Mouse (Mus musculus): ENCODE measurements around the gene Lpin1. TPM values are rescaled to one million over a fixed set of nuclear protein-coding genes. Genes with fewer than 3 reads are reported as not detected.

Lpin1 gene
- total and polyA plus RNA-seq, 2 experiments from 2014 or later: 8.4 to 15.4 TPM

DNA sequence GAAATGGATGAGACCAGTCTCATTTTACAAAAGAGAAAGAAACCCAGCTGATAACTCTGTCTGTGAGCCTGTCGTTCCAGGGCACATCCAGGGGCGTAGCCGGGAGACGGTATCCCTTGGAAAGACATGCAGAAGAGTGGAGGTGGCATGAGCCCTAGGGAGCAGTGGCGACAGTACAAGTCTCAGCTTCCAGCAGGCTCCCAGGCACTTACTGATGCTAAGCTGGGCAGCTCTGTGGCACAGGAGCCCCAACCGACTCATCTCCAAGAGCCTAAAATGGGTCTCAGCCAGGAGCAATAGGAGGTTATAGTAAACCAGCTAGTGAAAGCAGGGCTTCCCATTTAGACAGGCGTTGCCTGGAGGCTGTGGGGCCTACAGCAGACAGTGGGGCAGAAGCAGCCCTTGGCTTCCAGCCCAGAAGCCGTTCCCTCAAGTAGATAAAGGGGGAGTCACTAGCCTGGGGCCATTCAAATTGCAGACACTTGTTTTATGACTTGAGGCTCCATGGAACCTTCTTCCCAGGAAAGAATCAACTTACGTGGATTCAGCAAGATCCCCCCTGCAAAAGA, 33.0 kb downstream of the Lpin1 start:
- Histone ChIP-seq H3K4me2 (ENCODE audit: low read depth) (no peak overlapping the region), H3K27me3 (ENCODE audit: insufficient read depth, low read length) (no peaks in the 10 kb centered on the region), H3K4me3 (ENCODE audit: low read depth, low read length) (no peak overlapping the region), H3K27ac (ENCODE audit: low read depth, low read length) (no peak overlapping the region), H3K9ac (no peak overlapping the region), H3K4me1 (ENCODE audit: insufficient read depth) (no peaks in the 10 kb centered on the region), H3K9me3 (ENCODE audit: low read length) (no peaks in the 10 kb centered on the region), H3K36me3 (ENCODE audit: insufficient read depth) (peaks cover 58% of the 10 kb centered on the region)
- no peak for TF ChIP-seq CTCF (IDR thresholded peaks at IDR 0.05; ENCODE audit: low read depth)
- ATAC-seq (peak; percentile 51), DNase-seq (no peak)
- WGBS: 41% methylated on average over 9 of the region's 9 CpGs

DNA sequence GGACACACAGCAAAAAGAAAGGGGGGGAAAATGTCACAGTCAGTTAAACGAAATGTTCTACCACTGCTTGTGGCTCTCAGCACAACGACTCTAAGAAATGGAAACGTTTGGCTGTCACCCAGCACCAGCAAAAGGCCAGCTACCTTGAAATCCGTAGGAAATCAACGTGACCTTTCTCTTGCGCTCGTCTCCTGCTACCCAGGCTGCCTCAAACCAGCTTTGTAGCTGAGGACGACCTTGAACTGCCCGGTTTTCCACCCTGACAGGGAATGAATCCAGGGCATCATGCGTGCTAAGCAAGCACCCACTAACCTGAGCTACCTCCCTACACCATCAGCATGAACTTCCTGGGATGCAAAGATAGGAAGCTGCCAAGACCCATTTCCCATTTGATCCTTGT, 39.5 kb downstream of the Lpin1 start:
- 90% methylated on average over 10 of the region's 10 CpGs for WGBS
- peaks cover 62% of the 10 kb centered on the region for H3K36me3 ChIP-seq (ENCODE audit: insufficient read depth)

DNA sequence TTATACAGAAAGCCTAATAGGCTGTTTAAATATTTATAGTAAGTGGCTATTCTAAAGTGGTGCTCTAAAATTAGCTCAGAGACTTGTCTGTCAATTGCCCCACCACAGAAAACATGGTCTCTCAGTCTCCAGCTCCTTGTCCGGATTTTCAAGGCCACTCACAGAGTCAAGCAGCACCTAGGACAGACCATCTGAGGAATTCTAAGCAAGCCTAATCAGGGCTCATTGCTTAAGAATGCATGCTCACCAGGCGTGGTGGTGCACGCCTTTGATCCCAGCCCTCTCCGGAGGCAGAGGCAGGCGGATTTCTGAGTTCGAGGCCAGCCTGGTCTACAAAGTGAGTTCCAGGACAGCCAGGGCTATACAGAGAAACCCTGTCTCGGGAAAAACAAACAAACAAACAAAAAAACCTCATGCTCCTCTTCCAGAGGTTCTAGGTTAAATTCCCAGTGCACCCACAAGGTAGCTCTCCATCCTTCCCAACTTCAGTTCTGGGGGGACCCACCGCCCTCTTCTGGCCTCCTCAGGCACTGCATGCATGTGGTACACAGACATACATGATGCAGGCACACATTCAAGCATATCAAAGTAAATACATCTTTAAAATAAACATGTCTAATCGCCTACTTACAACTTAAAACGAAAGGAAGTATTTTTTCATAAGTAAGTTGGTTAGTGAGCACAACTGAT, 40.2 kb downstream of the Lpin1 start:
- TF ChIP-seq CTCF (IDR thresholded peaks at IDR 0.05; ENCODE audit: low read depth): peak; percentile 45
- Histone ChIP-seq H3K4me2 (ENCODE audit: low read depth) (no peak overlapping the region), H3K9ac (no peak overlapping the region), H3K27ac (ENCODE audit: low read depth, low read length) (no peak overlapping the region), H3K27me3 (ENCODE audit: insufficient read depth, low read length) (no peaks in the 10 kb centered on the region), H3K4me3 (ENCODE audit: low read depth, low read length) (no peak overlapping the region), H3K36me3 (ENCODE audit: insufficient read depth) (peaks cover 60% of the 10 kb centered on the region), H3K4me1 (ENCODE audit: insufficient read depth) (no peaks in the 10 kb centered on the region), H3K9me3 (ENCODE audit: low read length) (no peaks in the 10 kb centered on the region)
- WGBS: 90% methylated on average over 10 of the region's 10 CpGs
- DNase-seq: no peak
- no peak for ATAC-seq

More for the DNA sequence above, 39.5 kb downstream of the Lpin1 start:
- Histone ChIP-seq H3K9me3 (ENCODE audit: low read length) (no peaks in the 10 kb centered on the region), H3K27ac (ENCODE audit: low read depth, low read length) (no peak overlapping the region), H3K4me2 (ENCODE audit: low read depth) (no peak overlapping the region), H3K4me3 (ENCODE audit: low read depth, low read length) (no peak overlapping the region), H3K27me3 (ENCODE audit: insufficient read depth, low read length) (no peaks in the 10 kb centered on the region), H3K9ac (no peak overlapping the region), H3K4me1 (ENCODE audit: insufficient read depth) (no peaks in the 10 kb centered on the region)
- ATAC-seq: no peak
- no peak for DNase-seq
- no peak for TF ChIP-seq CTCF (IDR thresholded peaks at IDR 0.05; ENCODE audit: low read depth)

DNA sequence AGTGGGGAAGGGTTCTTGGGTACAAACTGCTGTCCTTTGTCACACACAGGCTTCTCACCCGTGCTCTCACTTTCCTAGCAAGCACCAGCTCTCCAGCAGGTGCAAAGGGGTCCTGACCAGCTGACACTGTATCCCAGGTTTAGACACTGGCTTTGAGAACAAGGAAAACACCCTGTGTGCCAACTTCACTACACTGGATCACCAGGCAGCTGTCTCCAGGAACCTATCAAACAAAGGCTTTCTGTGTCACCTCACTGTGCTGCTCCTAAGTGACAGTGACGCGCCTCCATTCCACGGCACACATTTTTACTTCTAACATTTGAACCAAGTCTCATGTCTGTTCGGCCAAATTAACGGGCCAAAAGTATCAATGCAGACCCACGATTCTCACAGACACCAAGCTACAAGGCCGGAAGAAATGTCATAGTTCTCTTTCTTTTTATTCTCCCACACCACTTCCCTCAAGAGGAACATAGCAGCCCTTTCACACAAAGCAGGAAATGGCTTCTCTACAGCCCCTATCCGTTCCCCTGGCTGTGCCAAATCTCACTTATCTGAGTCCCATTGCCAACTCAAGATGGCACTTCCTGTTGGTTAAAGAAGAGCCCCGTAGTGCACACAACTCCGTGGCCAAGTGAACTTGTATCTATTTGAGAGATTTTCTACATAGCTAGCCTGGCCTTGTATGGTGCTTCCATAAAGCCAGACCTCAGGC, 41.7 kb downstream of the Lpin1 start:
- Histone ChIP-seq H3K27me3 (ENCODE audit: insufficient read depth, low read length) (no peaks in the 10 kb centered on the region), H3K4me2 (ENCODE audit: low read depth) (no peak overlapping the region), H3K36me3 (ENCODE audit: insufficient read depth) (peaks cover 68% of the 10 kb centered on the region), H3K9ac (no peak overlapping the region), H3K4me3 (ENCODE audit: low read depth, low read length) (no peak overlapping the region), H3K9me3 (ENCODE audit: low read length) (no peaks in the 10 kb centered on the region), H3K27ac (ENCODE audit: low read depth, low read length) (no peak overlapping the region), H3K4me1 (ENCODE audit: insufficient read depth) (no peaks in the 10 kb centered on the region)
- 57% methylated on average over 11 of the region's 11 CpGs for WGBS
- no peak for TF ChIP-seq CTCF (IDR thresholded peaks at IDR 0.05; ENCODE audit: low read depth)
- ATAC-seq: peak; percentile 46
- DNase-seq: no peak

DNA sequence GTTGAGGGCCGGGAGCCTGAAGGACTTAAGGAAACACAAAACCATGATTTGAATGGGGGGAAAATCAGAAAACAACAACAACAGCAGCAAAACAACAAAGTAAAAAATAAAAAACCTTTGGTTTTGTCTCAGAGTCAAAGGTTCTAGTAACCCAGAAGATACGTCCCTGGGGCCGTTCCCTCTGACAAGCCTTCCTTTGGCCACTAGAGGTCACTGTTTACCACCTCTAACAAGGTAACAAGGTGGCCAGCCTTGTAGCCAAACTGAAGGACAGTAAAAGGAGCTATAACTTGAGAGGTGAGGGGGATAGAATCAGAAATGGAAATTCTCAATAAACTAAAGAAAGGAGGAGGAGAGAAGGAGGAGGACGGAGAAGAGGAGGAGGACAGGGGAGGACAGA, 42.3 kb downstream of the Lpin1 start:
- Histone ChIP-seq H3K27me3 (ENCODE audit: insufficient read depth, low read length) (no peaks in the 10 kb centered on the region), H3K9me3 (ENCODE audit: low read length) (no peaks in the 10 kb centered on the region), H3K4me1 (ENCODE audit: insufficient read depth) (no peaks in the 10 kb centered on the region), H3K36me3 (ENCODE audit: insufficient read depth) (peaks cover 69% of the 10 kb centered on the region), H3K27ac (ENCODE audit: low read depth, low read length) (no peak overlapping the region), H3K4me3 (ENCODE audit: low read depth, low read length) (no peak overlapping the region), H3K4me2 (ENCODE audit: low read depth) (no peak overlapping the region), H3K9ac (no peak overlapping the region)
- peak; percentile 87 for TF ChIP-seq CTCF (IDR thresholded peaks at IDR 0.05; ENCODE audit: low read depth)
- WGBS: 29% methylated on average over 4 of the region's 4 CpGs
- DNase-seq (peak; percentile 79), ATAC-seq (peak; percentile 80)

DNA sequence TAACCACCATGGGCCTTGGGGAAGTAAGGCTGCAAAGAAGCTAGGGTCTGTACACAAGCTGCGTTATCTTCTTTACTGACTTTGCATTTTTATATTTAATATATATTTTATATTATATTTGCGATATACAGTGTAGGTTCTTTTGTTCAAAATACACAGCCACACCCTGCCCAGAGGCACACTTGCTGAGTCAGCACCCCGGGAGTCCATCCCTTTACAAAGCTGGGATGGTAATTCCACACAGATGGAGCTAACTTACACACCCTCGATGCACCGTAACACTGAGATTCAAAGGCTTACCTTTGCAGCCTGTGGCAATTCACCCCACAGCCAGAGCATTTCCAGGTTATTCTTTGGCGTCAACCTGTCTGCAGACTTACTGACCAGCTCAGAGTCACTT, 42.7 kb downstream of the Lpin1 start:
- H3K36me3 ChIP-seq (ENCODE audit: insufficient read depth): peaks cover 69% of the 10 kb centered on the region
- H3K4me1 ChIP-seq (ENCODE audit: insufficient read depth): no peaks in the 10 kb centered on the region
- H3K4me2 ChIP-seq (ENCODE audit: low read depth): no peak overlapping the region
- no peak overlapping the region for H3K9ac ChIP-seq
- no peak overlapping the region for H3K27ac ChIP-seq (ENCODE audit: low read depth, low read length)
- ATAC-seq (no peak), DNase-seq (no peak)
- no peak overlapping the region for H3K4me3 ChIP-seq (ENCODE audit: low read depth, low read length)
- 86% methylated on average over 6 of the region's 6 CpGs for WGBS
- no peaks in the 10 kb centered on the region for H3K27me3 ChIP-seq (ENCODE audit: insufficient read depth, low read length)
- H3K9me3 ChIP-seq (ENCODE audit: low read length): no peaks in the 10 kb centered on the region
- TF ChIP-seq CTCF (IDR thresholded peaks at IDR 0.05; ENCODE audit: low read depth): no peak

DNA sequence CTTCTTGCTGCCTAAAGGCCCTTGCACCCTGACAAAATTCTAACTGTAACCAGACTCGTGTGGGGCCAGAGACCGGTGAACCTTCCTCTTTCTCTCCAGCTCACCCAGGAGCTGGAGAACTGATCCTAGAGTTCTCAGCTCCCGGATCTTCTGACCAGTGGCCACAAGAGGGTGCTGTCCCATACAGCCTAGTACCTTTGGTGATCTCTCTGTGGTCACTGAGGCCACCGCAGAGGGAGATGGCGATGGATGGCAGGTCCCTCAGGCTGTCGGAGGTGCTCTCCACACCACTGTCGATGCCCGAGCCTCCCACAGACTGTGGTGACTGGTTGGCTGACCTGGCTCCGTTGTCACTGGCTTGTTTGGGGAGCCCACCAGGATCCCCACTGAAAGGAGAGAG, 47.3 kb downstream of the Lpin1 start:
- peak; percentile 25; the same call in 1 of the 2 replicates for ATAC-seq
- Histone ChIP-seq H3K27me3 (ENCODE audit: insufficient read depth, low read length) (no peaks in the 10 kb centered on the region), H3K9ac (no peak overlapping the region), H3K9me3 (ENCODE audit: low read length) (no peaks in the 10 kb centered on the region), H3K4me3 (ENCODE audit: low read depth, low read length) (no peak overlapping the region), H3K27ac (ENCODE audit: low read depth, low read length) (no peak overlapping the region), H3K36me3 (ENCODE audit: insufficient read depth) (peaks cover 71% of the 10 kb centered on the region), H3K4me2 (ENCODE audit: low read depth) (no peak overlapping the region), H3K4me1 (ENCODE audit: insufficient read depth) (no peaks in the 10 kb centered on the region)
- TF ChIP-seq CTCF (IDR thresholded peaks at IDR 0.05; ENCODE audit: low read depth): peak; percentile 71
- WGBS: 63% methylated on average over 9 of the region's 9 CpGs
- DNase-seq: peak; percentile 40

All from forebrain, postnatal 0 days (tissue).